Mouse (Mus musculus) kidney, adult 2 months (tissue): ENCODE data around the gene Camkv.

ENCODE experiments used
- CTCF ChIP-seq: fragments of 200-500 bp; conservative IDR thresholded peaks from 2 replicates; pipeline ENCODE4 v1.5.1; 2011; ENCODE audit warnings: low read depth, mild to moderate bottlenecking, control low read depth, low read length, moderate library complexity, mixed read lengths; ENCODE audit not compliant: insufficient read depth, insufficient read length
- POLR2A ChIP-seq: fragments of 200-500 bp; IDR thresholded peaks from one replicate; pipeline ENCODE4 v1.6.1; 2011; ENCODE audit warnings: low read depth, low read length, control low read depth

DNA sequence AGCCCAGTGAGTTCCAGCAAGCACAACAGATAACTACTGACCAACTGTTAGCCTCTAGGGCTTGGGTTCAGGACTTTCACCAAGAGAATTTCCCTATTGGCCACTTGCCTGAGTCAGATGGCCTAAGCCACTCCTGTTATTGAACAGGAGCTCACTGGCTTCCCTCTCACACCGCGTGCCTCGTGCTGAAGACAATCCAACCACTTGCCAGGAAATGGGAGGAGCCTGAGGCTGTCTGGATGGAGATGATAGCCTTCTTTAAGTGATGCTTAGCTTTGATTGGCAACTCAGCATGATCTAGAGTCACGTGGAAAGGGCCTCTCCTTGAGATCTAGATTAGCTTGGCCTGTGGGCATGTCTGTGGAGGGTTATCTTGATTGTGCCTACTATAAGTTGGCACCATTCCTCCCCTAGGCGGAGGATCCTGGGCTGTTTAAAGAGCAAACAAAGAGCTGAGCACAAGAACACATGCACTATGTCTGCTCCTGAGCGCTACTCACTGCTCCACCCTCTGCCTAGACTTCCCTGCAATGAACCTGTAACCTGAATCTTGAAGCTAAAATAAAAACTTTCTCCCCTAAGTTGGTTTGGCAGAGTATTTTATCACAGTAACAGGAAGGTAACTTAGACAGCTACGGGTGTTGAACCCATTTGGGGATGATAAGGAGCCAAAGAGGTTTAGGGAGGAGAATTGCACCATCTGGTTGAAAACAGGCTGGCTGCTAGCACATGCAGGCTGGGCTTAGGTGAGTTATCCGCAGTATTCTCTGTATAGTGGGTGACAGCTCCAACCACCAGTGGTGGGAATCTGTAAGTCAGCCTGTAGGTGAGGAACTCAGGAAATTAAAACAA, 36.4 kb downstream of the Camkv start:
- TF ChIP-seq CTCF (no peak), POLR2A (no peak)
